Mouse (Mus musculus): ENCODE results near the gene Cars.
A peak's percentile ranks its signal among the peaks of the same experiment; 100 is the strongest.
"Not testable (repeated sequence)": the region's sequence is repeated elsewhere in the genome, so short reads cannot be mapped to it uniquely, and the experiment has no call there.

Cars gene

DNA sequence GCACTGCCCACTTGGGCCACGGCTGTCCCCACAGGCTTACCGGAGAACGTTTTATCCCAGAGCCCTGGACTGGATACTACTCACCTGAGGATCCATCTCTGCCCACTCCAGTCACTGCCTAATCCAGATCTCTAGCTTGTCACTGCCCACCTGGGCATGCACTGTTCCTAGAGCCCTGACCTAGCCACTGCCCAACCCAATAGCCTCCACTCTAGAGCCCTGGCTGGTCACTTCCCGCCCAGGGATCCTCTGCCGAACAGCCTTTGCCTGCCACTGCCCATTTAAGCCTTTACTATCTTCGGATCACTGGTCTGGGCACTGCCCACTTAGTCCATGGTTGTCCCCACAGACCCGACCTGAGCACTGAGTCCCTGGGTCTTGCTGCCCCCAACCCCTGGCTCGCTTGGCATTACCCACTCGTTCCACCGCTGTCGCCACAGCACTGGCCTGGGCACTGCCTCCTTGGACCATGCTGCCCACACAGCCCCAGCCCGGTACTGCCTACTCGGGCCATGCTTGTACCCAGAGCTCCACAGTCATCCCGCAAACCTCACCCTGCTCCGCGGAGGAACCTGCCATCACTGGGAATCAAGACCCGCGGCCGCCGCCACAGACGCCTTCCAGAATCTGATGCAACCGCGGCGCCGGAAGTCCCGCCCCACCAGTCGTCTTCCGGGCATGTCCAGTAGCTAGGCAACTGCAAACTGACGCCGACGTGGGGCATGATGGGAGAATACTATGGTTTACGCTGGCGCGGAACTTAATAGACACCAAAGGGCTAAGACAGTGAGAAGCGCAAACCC lies at the start of gene Cars:
Gene Cars, minus strand, starts transcription at position 663 of the 803 bp plus-strand sequence.
- DNase-seq, result peak; percentile 94

DNA sequence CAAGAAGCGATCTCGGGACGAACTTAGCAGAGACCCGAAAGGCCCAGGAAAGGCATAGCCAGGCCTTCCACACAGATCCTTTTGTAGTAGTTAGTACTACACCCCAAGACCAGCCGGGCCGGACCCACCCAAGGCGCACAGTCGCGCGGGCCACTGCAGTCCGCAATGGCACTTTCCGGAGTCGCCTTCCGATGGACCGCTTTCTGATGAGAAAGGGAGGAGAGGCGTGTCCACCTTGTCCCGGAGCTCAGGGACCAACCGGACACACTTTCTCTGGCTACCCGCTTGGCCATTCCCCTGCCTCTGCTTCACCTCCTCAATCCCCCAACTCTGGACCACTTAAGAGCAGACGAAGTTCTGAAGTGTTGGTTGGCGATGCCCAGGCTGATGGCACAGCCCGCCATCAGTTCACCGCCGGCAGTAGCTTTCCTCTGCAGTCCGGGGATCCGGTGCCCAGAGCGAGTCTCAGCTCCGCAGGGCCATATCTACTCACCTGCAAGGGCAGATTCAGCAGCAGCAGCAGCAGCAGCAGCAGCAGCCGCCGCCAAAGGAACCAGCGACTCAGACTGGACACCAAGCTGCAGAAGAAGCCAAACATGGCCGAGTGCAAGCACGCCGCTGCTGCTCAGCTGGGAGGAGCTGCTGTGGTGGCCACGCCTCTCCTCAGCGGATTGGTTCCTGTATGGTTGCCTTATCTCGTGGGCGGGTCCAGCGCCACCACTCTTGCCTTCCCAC lies 49.3 kb upstream of the Cars start, which contains the start of gene Tnfrsf22:
Gene Tnfrsf22, minus strand, starts transcription at position 628 of the 735 bp plus-strand sequence.
- DNase-seq, result peak; percentile 82

DNA sequence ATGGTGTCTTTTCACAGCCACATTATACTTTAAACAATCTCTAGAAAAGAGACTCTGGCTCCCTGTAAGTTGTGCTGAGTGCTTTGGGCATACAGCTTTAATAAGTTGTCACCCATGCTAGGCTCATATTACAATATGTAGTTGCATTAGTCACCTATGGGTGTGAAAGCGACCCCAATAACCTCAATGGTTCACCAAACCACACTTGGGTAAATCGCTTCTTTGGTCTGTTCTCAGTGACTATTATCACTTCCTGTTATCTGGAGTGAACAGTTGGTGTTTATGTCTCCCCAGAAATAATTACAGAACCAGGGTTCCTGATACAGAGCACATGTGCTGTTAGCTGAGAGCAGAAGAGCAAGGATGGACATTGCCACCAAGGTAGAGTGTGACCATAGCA lies 44.1 kb upstream of the Cars start:
- DNase-seq, result not testable (repeated sequence)

DNA sequence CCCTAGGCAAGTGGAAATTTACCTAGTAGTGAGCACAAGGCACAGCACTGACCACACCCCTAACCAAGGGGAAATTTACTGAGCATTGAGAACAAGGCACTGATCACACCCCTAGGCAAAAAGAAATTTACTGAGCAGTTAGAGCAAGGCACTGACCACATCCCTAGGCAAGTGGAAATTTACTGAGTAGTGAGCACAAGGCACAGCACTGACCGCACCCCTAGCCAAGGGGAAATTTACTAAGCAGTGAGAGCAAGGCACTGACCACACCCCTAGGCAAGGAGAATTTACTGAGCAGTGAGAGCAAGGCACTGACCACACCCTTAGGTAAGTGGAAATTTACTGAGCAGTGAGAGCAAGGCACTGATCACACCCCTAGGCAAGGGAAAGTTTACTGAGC lies 36.8 kb upstream of the Cars start:
- DNase-seq, result no peak

DNA sequence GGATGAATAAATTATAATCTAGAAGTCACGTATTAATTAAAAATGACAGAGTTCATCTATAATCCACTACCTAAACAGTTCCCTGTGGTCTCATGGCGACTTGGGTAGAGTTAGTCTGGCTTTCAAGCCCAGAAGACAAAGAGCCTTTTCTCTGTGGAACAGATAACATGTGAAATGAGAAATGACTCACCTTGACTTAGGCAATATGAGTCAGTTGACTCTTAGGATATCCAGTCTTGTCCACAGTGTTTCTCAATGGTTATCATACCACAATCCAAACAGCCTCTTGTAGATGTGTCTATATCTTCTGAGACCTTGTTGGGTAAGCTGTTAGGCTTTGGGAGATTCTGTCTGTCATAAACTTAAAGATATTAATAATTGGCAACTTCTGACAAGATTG lies 31.6 kb upstream of the Cars start:
- DNase-seq, result no peak

DNA sequence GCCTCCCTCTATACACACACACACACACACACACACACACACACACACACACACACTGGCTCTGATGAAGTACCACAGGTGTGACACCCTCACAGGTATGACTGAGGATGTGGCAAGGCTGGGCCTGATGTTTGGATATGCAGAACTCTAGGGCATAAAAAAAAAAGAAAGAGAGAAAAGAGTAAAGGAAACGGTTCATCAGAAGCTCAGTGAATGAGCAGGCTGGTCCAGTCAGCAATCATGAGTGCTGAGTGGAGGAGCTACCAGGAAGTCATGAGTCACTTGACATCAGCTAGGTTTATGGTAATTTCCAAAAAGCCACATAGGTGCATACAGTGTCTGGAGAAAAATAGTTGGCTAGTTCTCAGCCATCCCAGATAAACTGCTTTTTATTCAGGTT lies 29.6 kb upstream of the Cars start:
- no peak for DNase-seq

DNA sequence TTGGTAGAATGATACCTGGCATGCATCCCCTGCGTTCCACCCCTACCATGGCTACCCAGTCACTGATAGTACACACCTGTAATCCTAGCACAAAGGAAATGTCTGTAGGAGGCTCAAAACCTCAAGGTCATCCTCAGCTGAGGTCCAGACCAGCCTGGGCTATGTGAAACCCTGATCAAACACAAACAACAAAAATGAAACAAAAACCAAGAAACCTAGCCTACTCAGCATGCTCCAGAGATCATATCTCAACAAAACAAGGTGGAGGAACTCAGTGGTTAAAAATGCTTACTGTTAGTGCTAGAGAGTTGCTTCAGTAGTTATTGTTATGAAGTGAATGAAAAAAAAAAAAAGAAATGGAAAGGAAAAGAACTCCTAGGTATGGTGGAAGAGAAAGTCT lies 28.6 kb upstream of the Cars start, which contains the start of gene Tnfrsf26:
Gene Tnfrsf26, minus strand, starts transcription at position 183 of the 400 bp plus-strand sequence.
- no peak for DNase-seq

DNA sequence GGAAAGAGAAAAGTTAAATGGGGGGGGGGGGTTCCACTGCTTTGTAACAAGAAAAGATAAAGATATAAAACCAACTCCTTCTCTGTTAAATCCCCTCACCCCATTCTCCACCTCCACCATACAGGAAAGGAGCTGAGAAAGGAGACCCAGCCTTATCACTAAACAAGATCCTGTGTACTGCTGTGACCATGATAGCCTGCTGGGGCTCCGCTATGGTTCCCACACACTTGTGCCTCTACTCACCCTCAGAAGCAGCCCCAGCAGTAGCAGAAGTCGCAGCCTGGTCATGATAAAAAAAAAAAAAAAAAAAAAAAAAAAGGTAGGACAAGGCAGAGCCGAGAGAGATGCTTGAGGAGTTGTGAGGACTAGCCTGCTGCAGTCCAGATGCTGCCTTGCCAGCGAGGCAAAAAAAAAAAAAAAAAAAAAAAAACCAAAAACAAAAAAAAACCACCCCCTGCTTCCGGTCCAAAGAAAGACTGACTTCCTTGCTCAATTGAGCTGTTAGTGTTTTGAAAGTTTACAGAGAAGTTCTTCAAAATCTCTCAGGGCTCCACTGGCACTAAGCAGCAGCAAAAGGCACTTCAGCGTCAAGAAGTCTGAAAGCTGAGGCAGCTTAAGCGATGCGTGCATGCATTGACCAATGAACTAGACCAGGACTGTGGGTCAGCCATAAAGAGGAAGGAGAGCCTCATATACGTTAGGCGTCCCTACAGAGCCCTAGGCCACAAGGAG lies 27.8 kb upstream of the Cars start:
- DNase-seq, result no peak

DNA sequence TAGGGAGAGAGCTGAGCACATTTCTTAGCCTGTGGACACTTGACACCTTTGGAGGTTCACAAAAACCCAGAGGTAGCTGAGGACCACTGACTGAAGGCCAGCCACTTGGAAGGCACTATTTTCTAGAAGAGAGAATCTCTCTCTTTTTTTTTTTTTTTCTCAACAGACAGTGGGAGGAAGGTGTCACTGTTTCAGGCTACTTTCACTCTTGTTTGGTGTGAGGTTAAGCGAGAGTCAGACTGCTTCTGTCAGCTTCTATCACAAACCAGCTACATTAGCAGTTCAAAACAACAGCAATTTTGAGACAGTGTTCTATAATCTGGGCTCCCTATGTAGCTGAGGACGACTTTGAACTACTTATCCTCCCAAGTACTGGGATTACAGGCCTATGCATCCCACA lies 26.3 kb upstream of the Cars start:
- DNase-seq, result no peak

DNA sequence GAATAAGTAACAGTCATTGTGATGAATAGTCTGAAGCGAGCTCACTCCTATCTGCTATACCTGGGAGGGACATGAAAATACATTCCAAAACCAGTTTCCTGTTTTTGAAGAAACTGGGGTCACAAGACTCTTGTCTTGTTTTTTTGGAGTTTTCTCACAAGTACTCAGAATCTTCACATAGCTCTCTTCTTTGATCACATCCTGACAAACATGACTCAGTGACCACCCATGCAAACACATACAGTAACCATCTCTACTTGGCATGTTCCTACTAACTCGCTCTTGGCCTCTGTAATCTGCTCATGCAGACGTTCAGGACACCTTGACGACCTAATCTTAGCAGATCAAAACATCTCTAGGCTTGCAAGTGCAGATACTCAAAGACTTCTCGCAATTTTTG lies 25.3 kb upstream of the Cars start:
- DNase-seq, result no peak

DNA sequence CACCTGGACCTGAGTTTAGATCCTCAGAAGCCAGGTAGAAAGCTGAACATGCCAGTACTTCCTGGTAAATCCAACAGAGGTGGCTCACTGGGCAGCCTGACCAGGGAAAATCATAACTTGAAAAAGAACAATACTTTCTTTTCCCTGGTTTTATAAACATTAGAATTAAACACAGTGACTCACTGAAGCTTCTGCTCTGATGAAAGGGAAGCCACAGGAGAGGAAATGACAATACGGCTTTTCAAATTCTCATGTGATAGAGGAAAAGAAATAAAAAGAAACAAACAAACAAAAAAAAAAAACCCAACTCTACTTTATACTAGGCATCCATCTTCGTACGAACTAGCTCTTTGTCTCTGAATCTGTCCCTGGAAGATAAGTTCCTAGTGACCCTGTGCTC lies 24.7 kb upstream of the Cars start:
- DNase-seq, result no peak

DNA sequence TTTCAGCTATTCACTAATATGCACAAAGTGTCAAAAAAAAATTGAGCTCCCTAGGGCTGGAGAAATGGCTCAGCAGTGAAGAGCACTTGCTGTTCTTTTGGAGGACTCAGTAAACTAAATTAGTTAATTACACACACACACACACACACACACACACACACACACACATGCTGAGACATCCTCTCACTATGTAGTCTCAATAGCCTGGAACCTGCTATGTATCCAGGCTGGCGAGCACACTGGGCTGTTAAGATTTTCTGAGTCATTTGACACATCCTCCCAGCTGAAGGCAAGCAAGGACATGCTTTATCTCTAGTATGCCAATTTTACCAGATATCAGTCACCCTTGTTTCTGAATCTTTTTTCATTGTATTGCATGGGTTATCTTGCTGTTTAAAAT lies 21.1 kb upstream of the Cars start:
- DNase-seq, result no peak

DNA sequence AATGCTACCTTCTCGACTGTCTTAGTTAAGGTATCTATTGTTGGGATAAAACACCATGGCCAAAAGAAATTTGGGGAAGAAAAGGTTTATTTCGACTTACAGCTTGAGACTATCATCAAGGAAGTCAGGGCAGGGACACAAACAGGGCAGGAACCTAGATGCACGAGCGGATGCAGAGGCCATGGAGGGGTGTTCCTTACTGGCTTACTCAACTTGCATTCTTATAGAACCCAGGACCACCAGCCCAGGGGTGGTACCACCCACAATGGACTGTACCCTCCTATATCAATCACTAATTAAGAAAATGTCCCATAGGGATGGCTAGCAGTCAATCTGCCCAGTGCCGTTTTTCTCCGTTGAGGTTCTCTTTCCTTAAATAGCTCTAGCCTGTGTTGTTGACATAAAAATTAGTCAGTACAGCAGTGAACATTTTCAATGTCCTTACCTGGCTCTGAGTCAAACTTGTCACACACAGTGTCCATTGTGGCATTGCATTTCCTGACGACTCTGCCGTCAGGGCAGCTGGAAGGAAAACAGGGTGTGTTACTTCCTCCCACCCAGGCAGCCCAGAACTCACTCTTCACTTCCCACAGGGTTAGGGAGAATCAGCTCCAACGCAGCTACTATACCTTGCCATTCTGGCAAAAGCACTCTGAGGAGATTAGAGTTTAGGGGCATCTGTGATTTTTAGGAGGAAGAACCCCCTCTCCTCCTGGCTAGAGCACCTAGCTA lies 14.7 kb upstream of the Cars start:
- DNase-seq, result peak; percentile 44

DNA sequence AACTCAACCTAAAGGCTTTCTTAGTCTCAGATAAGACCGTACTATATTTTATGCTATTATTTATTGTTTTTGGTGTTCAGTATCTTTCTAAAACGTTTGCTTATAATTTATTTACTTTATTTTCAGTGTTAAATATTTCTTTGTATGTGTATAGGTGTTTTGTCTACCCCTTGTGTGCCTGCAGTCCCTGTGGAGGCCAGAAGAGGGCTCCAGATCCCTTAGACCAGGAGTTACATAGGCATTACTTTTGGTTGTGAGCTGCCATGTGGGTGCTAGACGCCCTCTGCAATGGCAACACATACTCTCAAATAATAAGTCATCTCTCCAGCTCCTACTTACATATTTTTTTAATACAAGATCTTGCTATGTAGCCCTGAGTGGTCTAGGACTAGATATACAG lies 12.3 kb upstream of the Cars start:
- DNase-seq, result no peak

DNA sequence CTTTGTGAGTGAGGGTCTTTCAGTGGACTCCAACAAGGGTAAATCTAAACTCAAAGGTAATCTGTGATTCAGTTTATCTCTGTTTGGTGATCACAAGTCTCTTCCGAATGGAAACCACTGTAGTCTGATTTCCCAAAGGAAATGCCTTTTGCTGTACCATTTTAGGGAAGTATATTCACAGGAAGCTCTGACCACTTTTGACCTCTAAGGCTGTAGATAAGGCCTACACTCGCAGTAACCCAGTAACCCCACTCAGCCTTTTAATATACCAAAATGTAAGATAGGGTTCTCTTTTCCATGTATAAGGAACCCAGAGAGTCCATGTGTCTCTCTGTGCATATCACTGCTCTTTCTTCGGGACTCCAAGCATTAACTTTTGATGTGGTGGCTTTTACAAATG lies 5.4 kb upstream of the Cars start:
- no peak for DNase-seq

DNA sequence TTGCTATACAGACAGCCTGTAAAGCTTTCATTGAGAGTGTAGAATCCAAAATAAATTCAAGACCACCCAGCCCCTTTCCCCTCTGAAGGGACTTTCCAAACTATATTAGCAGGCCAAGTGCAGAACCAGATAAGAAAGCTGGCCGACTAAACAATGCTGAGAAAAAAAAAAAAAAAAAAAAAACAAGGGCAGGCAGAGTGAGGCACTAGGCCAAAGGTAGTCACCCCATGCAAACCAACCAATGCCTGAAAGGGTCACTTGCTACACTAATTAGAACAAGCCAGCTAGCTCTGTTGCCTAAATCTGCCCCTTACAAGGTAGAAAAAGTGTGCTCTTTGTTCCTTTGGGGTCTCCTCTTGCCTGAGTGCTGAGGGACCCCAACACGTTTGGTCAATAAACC lies 5.0 kb upstream of the Cars start:
- DNase-seq, result no peak

DNA sequence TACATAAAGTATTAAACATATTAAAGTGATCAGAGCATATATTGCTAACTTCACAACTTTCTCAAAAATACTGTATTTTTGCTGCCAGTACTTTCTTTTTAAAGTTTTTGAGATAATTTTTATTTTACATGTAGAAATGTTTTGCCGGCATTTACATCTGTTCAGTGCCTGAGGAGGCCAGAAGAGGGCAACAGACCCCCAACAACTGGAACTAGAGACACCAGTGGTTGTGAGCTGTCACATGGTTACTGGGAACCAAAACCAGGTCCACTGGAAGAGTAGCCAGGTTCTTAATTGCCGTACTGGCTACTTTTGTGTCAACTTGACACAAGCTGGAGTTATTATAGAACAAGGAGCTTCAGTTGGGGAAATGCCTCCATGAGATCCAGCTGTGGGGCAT lies 1.8 kb upstream of the Cars start:
- no peak for DNase-seq

DNA sequence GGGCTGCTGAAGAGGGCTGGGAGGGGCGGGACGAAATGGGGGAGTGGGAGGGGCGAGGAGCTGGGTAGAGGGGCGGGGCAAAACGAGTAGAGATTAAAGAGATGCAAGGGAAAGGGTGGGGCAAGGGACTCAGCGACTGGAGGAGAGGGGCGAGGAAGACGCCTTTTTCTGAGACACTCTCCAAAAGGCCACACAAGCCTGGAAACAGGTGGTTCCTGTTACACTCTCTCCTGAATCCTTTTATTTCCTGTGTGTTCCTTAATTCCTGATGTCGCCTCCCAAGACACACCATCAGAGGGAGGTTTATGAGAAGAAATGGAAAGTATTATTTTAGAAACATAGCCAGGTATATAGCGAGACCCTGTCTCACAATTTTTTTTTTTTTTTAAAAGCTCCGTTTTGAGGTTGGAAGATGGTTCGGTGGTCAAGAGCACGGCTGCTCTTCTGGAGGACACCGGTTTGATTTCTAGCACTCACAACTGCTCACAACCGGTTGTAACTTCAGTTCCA lies 396 bp upstream of the Cars start:
- DNase-seq, result no peak

DNA sequence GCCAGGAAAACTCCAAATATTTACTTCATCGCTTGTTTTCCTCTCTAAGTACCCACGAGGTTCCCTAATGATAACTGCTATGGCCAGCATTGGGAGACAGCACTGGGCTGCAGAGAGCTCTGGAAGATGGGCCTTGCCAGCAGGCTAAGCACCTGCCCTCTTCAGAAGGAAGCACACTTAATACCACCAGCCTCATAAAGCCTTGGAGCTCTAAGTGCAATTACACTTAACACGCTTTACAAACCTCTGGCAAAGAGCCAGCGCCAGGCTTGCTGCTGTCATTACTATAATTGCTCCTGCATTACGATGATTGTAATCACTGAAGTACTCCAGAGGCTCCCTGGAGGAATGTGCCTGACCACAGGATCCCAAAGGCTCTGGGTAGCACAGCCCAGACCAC lies 5.0 kb downstream of the Cars start:
- peak; percentile 20 for DNase-seq

DNA sequence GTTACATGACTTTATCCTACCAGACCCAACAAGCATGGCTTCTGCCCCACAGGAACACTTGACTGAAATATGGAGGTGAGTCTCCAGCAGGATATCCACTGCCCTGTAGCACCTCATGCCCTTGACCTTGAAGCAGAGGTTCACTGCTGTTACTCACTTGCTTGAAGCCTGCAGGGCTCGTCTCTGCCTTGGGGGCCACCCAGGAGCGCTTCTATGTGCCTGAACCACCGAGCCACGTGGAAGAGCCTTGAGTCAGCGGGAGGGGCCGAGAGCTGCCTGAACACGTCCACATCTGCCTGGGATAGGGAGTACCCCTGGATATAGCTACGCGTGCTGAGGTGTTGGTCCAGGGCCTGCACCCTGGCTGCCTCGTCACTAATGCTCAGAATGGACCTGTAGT lies 7.6 kb downstream of the Cars start:
- no peak for DNase-seq

DNA sequence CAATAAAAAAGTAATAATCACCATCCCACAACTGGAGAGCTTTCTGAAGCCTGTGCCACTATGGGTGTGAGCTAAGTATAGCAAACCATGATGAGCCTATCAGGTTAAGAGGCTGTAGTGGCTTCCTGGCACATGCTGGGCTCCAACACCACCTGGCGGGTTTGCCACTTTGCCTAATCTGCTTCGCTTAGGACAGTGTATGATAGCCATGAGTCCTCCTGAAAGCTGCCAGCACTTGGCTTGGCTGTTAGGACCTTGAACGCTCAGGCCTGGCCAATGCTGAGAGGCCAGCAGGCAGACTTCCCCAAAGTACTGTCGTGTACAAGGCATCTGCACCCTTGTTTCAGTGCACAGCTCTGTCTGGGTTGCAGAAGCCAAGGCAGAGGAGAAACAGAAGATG lies 11.9 kb downstream of the Cars start:
- no peak for DNase-seq

DNA sequence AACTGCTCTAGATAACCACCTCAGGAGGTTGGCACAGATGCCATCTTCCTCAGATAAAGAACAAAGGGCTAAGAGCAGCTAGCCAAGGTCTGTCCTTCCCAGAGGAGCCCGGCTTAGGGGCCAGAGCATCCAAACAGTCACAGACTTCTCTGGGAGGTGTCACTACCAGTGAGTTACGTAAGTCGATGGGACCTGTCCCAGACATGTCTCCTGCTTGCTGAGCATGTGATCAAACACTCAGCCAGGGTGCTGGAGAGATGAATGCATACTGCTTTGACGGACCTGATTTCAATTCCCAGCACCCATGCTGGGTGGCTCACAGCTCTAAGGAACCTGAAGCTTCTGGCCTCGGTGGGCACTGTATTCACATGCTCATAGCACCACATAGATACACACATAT lies 12.3 kb downstream of the Cars start:
- no peak for DNase-seq

DNA sequence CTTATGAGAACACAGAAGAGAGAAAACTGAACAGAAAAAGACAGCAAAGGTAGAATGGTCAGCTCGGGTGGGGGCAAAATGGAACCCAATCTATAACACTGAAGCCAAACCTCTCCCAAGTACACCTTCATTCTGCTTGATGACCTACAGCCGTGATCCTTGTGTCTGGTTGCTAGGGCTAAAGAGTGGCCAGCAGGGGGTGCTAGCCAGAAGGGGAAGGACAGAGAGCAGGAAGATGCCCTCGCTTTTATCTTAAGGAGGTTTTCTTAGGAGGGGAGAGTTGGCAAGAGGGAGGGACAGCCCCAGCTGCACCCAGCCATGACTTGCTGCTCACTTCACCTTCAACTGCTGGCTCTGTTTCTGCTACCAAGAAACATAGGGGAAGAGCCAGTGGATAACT lies 15.9 kb downstream of the Cars start:
- DNase-seq, result peak; percentile 69

All from kidney, adult 18-20 months (tissue).